ENCODE assay signal across 8 mouse cellular contexts in genomic region chr16:30549966-30550747, GRCm38 (mm10). TPM values are rescaled to one million over a fixed set of nuclear protein-coding genes. Genes with fewer than 3 reads are reported as not detected.
DNase-seq lines count a peak whose midpoint lies in the region; ATAC-seq lines count a peak whose summit lies in the region.

No protein-coding gene starts in this region.

- peak overlapping the region; percentile 70 for H3K4me3 ChIP-seq in hindbrain, embryonic 13.5 days

- DNase-seq in R1 (ENCODE audit: low read depth, low spot score), result peak; percentile 75
- DNase-seq in cerebellum, postnatal 14 days, result peak; percentile 80 to 87
- peak; percentile 78 for DNase-seq in frontal cortex, postnatal 25 days (ENCODE audit: low spot score in 2 of 2)
- peak; percentile 79 to 87 for DNase-seq in layer of hippocampus, postnatal 14 days (ENCODE audit: low spot score in 2 of 2)
- DNase-seq in lung, postnatal 10 days, result peak; percentile 86
- peak; percentile 79 for DNase-seq in ovary, postnatal 14 days (ENCODE audit: low spot score)
- DNase-seq in thymus, postnatal 14 days, result peak; percentile 81

- H3K4me1 ChIP-seq in hindbrain, embryonic 13.5 days (replicated peaks), result peaks cover 28% of the 10 kb centered on the region

- peak overlapping the region; percentile 57 for H3K4me2 ChIP-seq in hindbrain, embryonic 13.5 days

- peaks cover 26% of the 10 kb centered on the region for H3K36me3 ChIP-seq in hindbrain, embryonic 13.5 days

- H3K9me3 ChIP-seq in hindbrain, embryonic 13.5 days, result peaks cover 5% of the 10 kb centered on the region

- under 1% methylated on average over 63 of the region's 63 CpGs for WGBS in hindbrain, embryonic 13.5 days

- peak; percentile 90 for ATAC-seq in hindbrain, embryonic 13.5 days (ENCODE audit: low FRiP score)

- H3K27me3 ChIP-seq in hindbrain, embryonic 13.5 days, result no peaks in the 10 kb centered on the region

- peak overlapping the region; percentile 90 for H3K27ac ChIP-seq in hindbrain, embryonic 13.5 days

- H3K9ac ChIP-seq in hindbrain, embryonic 13.5 days, result peak overlapping the region; percentile 90

RNA-seq across cellular contexts. Expression of gene Tmem44, which starts 0.5 kb away (rescaled TPM):
- 73.7 and 82.8 TPM in 2 replicates for polyA plus RNA-seq in hindbrain, embryonic 13.5 days (2015; fragmentation: Nextera tagmentation; extraction: Ambion mirVana)
- 10 to 100 TPM; 44.5 to 46.6 TPM for total RNA-seq in layer of hippocampus, postnatal 14 days (2021)

RNA-seq across cellular contexts. Expression of gene Lsg1, which starts 37.2 kb away (rescaled TPM):
- polyA plus RNA-seq in hindbrain, embryonic 13.5 days (2015; fragmentation: Nextera tagmentation; extraction: Ambion mirVana), result 59.8 and 60.3 TPM in 2 replicates
- total RNA-seq in layer of hippocampus, postnatal 14 days (2021), result 10 to 100 TPM; 19.9 to 24.0 TPM

RNA-seq across cellular contexts. Expression of gene Fam43a, which starts 49.4 kb away (rescaled TPM):
- 15.9 and 16.2 TPM in 2 replicates for polyA plus RNA-seq in hindbrain, embryonic 13.5 days (2015; fragmentation: Nextera tagmentation; extraction: Ambion mirVana)
- total RNA-seq in layer of hippocampus, postnatal 14 days (2021), result 10 to 100 TPM; 15.1 to 16.9 TPM

Comparison
In these comparisons a context has a peak if more than half of its experiments do, and no peak if none do; other contexts are left out.
1. Peak in every context shown above with its lines: DNase-seq, ATAC-seq, H3K4me3 ChIP-seq and H3K27ac ChIP-seq.